ENCODE assay signal across 33 mouse cellular contexts in the genomic region with DNA sequence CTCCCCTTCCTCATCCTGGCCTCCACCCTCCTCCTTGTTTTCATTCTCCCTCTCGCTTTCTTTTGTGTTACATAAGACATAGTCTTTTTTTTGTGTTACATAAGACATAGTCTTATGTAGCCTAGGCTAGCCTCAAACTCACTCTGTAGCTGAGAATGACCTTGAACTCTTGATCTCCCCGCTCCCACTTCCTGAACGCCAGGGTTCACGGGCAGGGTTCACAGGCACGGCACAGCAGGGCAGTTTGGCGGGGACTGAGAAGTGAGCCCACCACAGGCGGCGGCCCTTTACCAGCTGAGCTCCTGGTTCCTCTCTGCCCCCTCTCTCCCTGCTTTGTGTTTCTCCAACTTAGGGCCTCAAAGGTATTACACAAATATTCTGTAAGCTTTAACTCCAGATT. TPM values are rescaled to one million over a fixed set of nuclear protein-coding genes. Genes with fewer than 3 reads are reported as not detected.
DNase-seq lines count a peak whose midpoint lies in the region; ATAC-seq and TF ChIP-seq lines count a peak whose summit lies in the region.
"Had no signal": no experiment of that assay in that cellular context is flagged by ENCODE, and none has a peak within 500 bp of the region (broad histone marks: within the 10 kb centered on the region; RNA-seq: fewer than 3 reads in every experiment).

No protein-coding gene starts in this region.

- no peak overlapping the region for H3K4me3 ChIP-seq in midbrain, embryonic 11.5 days (ENCODE audit: low read depth, low read length)
- H3K4me3 ChIP-seq in midbrain, embryonic 13.5 days (replicated peaks), result no peak overlapping the region
- no peak overlapping the region for H3K4me3 ChIP-seq in bone marrow macrophage, adult 2 months (ENCODE audit: insufficient read depth, low read length)
- no peak overlapping the region for H3K4me3 ChIP-seq in stomach, postnatal 0 days (ENCODE audit: low read depth, low read length)
- H3K4me3 ChIP-seq in hindbrain, embryonic 14.5 days (replicated peaks; ENCODE audit: low read length), result no peak overlapping the region
- H3K4me3 ChIP-seq: embryonic facial prominence, embryonic 13.5 days; forebrain, embryonic 10.5 days; forebrain, embryonic 15.5 days; hindbrain, embryonic 13.5 days; lung, embryonic 15.5 days; midbrain, embryonic 12.5 days had no signal

- no peaks in the 10 kb centered on the region for H3K36me3 ChIP-seq in midbrain, embryonic 11.5 days (ENCODE audit: control insufficient read depth, insufficient read depth, low read length)
- H3K36me3 ChIP-seq in midbrain, embryonic 13.5 days, result no peaks in the 10 kb centered on the region
- H3K36me3 ChIP-seq in stomach, postnatal 0 days (ENCODE audit: control insufficient read depth, insufficient read depth, low read length), result no peaks in the 10 kb centered on the region
- no peaks in the 10 kb centered on the region for H3K36me3 ChIP-seq in hindbrain, embryonic 14.5 days (replicated peaks; ENCODE audit: control insufficient read depth, insufficient read depth)
- H3K36me3 ChIP-seq: embryonic facial prominence, embryonic 13.5 days; forebrain, embryonic 10.5 days; forebrain, embryonic 15.5 days; hindbrain, embryonic 13.5 days; lung, embryonic 15.5 days; midbrain, embryonic 12.5 days had no signal

- no peak for TF ChIP-seq EP300 in stomach, postnatal 0 days (optimal IDR thresholded peaks at IDR 0.05)

- no peak for ATAC-seq in midbrain, embryonic 11.5 days (ENCODE audit: low FRiP score)
- ATAC-seq in midbrain, embryonic 13.5 days, result no peak
- no peak for ATAC-seq in stomach, postnatal 0 days (ENCODE audit: low FRiP score, low TSS enrichment)
- ATAC-seq in hindbrain, embryonic 14.5 days (ENCODE audit: low FRiP score), result no peak
- ATAC-seq in monocyte, adult 5-6 weeks (replicated peaks; ENCODE audit: insufficient number of reproducible peaks, low FRiP score, low TSS enrichment, poor library complexity, severe bottlenecking), result no peak
- ATAC-seq: forebrain, embryonic 15.5 days; intestine, postnatal 0 days had no signal

- H3K27me3 ChIP-seq in midbrain, embryonic 11.5 days (ENCODE audit: control insufficient read depth, insufficient read depth, low read length), result no peaks in the 10 kb centered on the region
- H3K27me3 ChIP-seq in midbrain, embryonic 13.5 days, result no peaks in the 10 kb centered on the region
- H3K27me3 ChIP-seq in stomach, postnatal 0 days (ENCODE audit: control insufficient read depth, insufficient read depth, low read length), result no peaks in the 10 kb centered on the region
- no peaks in the 10 kb centered on the region for H3K27me3 ChIP-seq in hindbrain, embryonic 14.5 days (ENCODE audit: control insufficient read depth, insufficient read depth, low read length)
- H3K27me3 ChIP-seq: embryonic facial prominence, embryonic 13.5 days; forebrain, embryonic 15.5 days; hindbrain, embryonic 13.5 days; lung, embryonic 15.5 days; midbrain, embryonic 12.5 days had no signal

- H3K9me3 ChIP-seq in midbrain, embryonic 11.5 days (ENCODE audit: control insufficient read depth, low read length), result no peaks in the 10 kb centered on the region
- no peaks in the 10 kb centered on the region for H3K9me3 ChIP-seq in midbrain, embryonic 13.5 days
- H3K9me3 ChIP-seq in stomach, postnatal 0 days (ENCODE audit: control insufficient read depth, low read length), result no peaks in the 10 kb centered on the region
- no peaks in the 10 kb centered on the region for H3K9me3 ChIP-seq in hindbrain, embryonic 14.5 days (ENCODE audit: control insufficient read depth, low read length)
- H3K9me3 ChIP-seq: embryonic facial prominence, embryonic 13.5 days; forebrain, embryonic 10.5 days; forebrain, embryonic 15.5 days; hindbrain, embryonic 13.5 days; lung, embryonic 15.5 days; midbrain, embryonic 12.5 days had no signal

- TF ChIP-seq CTCF in bone marrow macrophage, adult 2 months (IDR thresholded peaks at IDR 0.05; ENCODE audit: low read depth, low read length), result no peak
- TF ChIP-seq CTCF in stomach, postnatal 0 days (IDR thresholded peaks at IDR 0.05; ENCODE audit: low read depth), result no peak

- peak; percentile 61 for DNase-seq in heart, adult 11 months
- no peak for DNase-seq in heart, adult 9 months (ENCODE audit: low spot score in 2 of 2)
- peak; percentile 28 for DNase-seq in midbrain, embryonic 11.5 days (ENCODE audit: low spot score, missing footprints)
- no peak for DNase-seq in stomach, postnatal 0 days (ENCODE audit: low spot score)
- no peak for DNase-seq in hindbrain, embryonic 14.5 days (ENCODE audit: low spot score)
- DNase-seq: adrenal gland, adult 8-10 months; cerebellum, adult 11 months; cerebellum, adult 9-11 months; heart, postnatal 36 days; layer of hippocampus, postnatal 36 days; left cerebral cortex, postnatal 4 days; right cerebral cortex, postnatal 14 days; thymus, postnatal 4 days had no signal

- H3K27ac ChIP-seq in midbrain, embryonic 11.5 days (ENCODE audit: low read depth, low read length), result no peak overlapping the region
- no peak overlapping the region for H3K27ac ChIP-seq in midbrain, embryonic 13.5 days
- peak overlapping the region; percentile 97 for H3K27ac ChIP-seq in bone marrow macrophage, adult 2 months (ENCODE audit: insufficient read depth, low read depth, low read length)
- H3K27ac ChIP-seq in stomach, postnatal 0 days (replicated peaks), result 0 out of 2 replicates have a peak overlapping the region, but pooled peaks have one; percentile 13
- no peak overlapping the region for H3K27ac ChIP-seq in hindbrain, embryonic 14.5 days
- H3K27ac ChIP-seq: embryonic facial prominence, embryonic 13.5 days; forebrain, embryonic 10.5 days; forebrain, embryonic 15.5 days; hindbrain, embryonic 13.5 days; liver, embryonic 14.5 days; lung, embryonic 15.5 days; midbrain, embryonic 12.5 days had no signal

- H3K4me2 ChIP-seq in midbrain, embryonic 11.5 days, result no peak overlapping the region
- H3K4me2 ChIP-seq in midbrain, embryonic 13.5 days (replicated peaks), result no peak overlapping the region
- no peak overlapping the region for H3K4me2 ChIP-seq in stomach, postnatal 0 days (replicated peaks; ENCODE audit: low read depth)
- no peak overlapping the region for H3K4me2 ChIP-seq in hindbrain, embryonic 14.5 days (replicated peaks)
- H3K4me2 ChIP-seq: embryonic facial prominence, embryonic 13.5 days; forebrain, embryonic 15.5 days; heart, embryonic 11.5 days; hindbrain, embryonic 13.5 days; lung, embryonic 15.5 days; midbrain, embryonic 12.5 days had no signal

- 86% methylated on average over 8 of the region's 8 CpGs for WGBS in midbrain, embryonic 11.5 days
- WGBS in midbrain, embryonic 13.5 days, result 86% methylated on average over 8 of the region's 8 CpGs
- 83% methylated on average over 8 of the region's 8 CpGs for WGBS in stomach, postnatal 0 days
- 86% methylated on average over 8 of the region's 8 CpGs for WGBS in hindbrain, embryonic 14.5 days

- no peaks in the 10 kb centered on the region for H3K4me1 ChIP-seq in midbrain, embryonic 11.5 days (ENCODE audit: control insufficient read depth, insufficient read depth, low read length)
- H3K4me1 ChIP-seq in midbrain, embryonic 13.5 days (replicated peaks), result no peaks in the 10 kb centered on the region
- H3K4me1 ChIP-seq in bone marrow macrophage, adult 2 months (ENCODE audit: control insufficient read depth, insufficient read depth, low read length), result peaks cover 38% of the 10 kb centered on the region
- H3K4me1 ChIP-seq in stomach, postnatal 0 days (replicated peaks; ENCODE audit: control insufficient read depth, insufficient read depth), result no peaks in the 10 kb centered on the region
- H3K4me1 ChIP-seq in hindbrain, embryonic 14.5 days (replicated peaks; ENCODE audit: control insufficient read depth, insufficient read depth, low read length), result no peaks in the 10 kb centered on the region
- H3K4me1 ChIP-seq: forebrain, embryonic 10.5 days; forebrain, embryonic 15.5 days; hindbrain, embryonic 13.5 days; midbrain, embryonic 12.5 days had no signal

- H3K9ac ChIP-seq in midbrain, embryonic 11.5 days (ENCODE audit: low read length), result no peak overlapping the region
- H3K9ac ChIP-seq in midbrain, embryonic 13.5 days (replicated peaks), result no peak overlapping the region
- H3K9ac ChIP-seq in stomach, postnatal 0 days (ENCODE audit: low read length), result no peak overlapping the region
- H3K9ac ChIP-seq in hindbrain, embryonic 14.5 days, result no peak overlapping the region
- H3K9ac ChIP-seq: embryonic facial prominence, embryonic 13.5 days; forebrain, embryonic 15.5 days; hindbrain, embryonic 13.5 days; liver, embryonic 14.5 days; lung, embryonic 15.5 days; midbrain, embryonic 12.5 days had no signal

- TF ChIP-seq POLR2A in bone marrow macrophage, adult 2 months (IDR thresholded peaks at IDR 0.05; ENCODE audit: borderline replicate concordance, low read depth, low read length), result no peak

RNA-seq across cellular contexts. Expression of a gene that starts 7.5 kb away (rescaled TPM):
- polyA plus RNA-seq in midbrain, embryonic 11.5 days (2014; fragmentation: Nextera tagmentation; extraction: Ambion mirVana), result 126 and 133 TPM in 2 replicates
- 106 and 118 TPM in 2 replicates for polyA plus RNA-seq in midbrain, embryonic 13.5 days (2015; fragmentation: Nextera tagmentation; extraction: Ambion mirVana)
- 133 and 140 TPM in 2 replicates for polyA plus RNA-seq in bone marrow macrophage, adult 2 months (2012; ENCODE audit: insufficient read depth, insufficient read length, missing spikeins)
- polyA plus RNA-seq in stomach, postnatal 0 days (2015; fragmentation: Nextera tagmentation; extraction: Ambion mirVana), result 221 and 223 TPM in 2 replicates
- polyA plus RNA-seq in hindbrain, embryonic 14.5 days (2014; fragmentation: Nextera tagmentation; extraction: Ambion mirVana), result 133 and 167 TPM in 2 replicates
- total RNA-seq in monocyte, adult 5-6 weeks (2017), result 247 to 277 TPM (median 261 TPM) in 3 replicates

RNA-seq across cellular contexts. Expression of a gene that starts 29.0 kb away (rescaled TPM):
- 26.2 and 27.4 TPM in 2 replicates for polyA plus RNA-seq in midbrain, embryonic 11.5 days (2014; fragmentation: Nextera tagmentation; extraction: Ambion mirVana)
- polyA plus RNA-seq in midbrain, embryonic 13.5 days (2015; fragmentation: Nextera tagmentation; extraction: Ambion mirVana), result 13.3 and 15.3 TPM in 2 replicates
- 13.6 and 16.6 TPM in 2 replicates for polyA plus RNA-seq in bone marrow macrophage, adult 2 months (2012; ENCODE audit: insufficient read depth, insufficient read length, missing spikeins)
- 8.7 and 9.2 TPM in 2 replicates for polyA plus RNA-seq in stomach, postnatal 0 days (2015; fragmentation: Nextera tagmentation; extraction: Ambion mirVana)
- 11.4 and 15.4 TPM in 2 replicates for polyA plus RNA-seq in hindbrain, embryonic 14.5 days (2014; fragmentation: Nextera tagmentation; extraction: Ambion mirVana)
- total RNA-seq in monocyte, adult 5-6 weeks (2017), result 45.0 to 57.3 TPM (median 46.3 TPM) in 3 replicates

RNA-seq across cellular contexts. Expression of a gene that starts 56.5 kb away (rescaled TPM):
- not detected in 2 replicates for polyA plus RNA-seq in midbrain, embryonic 11.5 days (2014; fragmentation: Nextera tagmentation; extraction: Ambion mirVana)
- not detected in 2 replicates for polyA plus RNA-seq in midbrain, embryonic 13.5 days (2015; fragmentation: Nextera tagmentation; extraction: Ambion mirVana)
- not detected in 2 replicates for polyA plus RNA-seq in bone marrow macrophage, adult 2 months (2012; ENCODE audit: insufficient read depth, insufficient read length, missing spikeins)
- polyA plus RNA-seq in stomach, postnatal 0 days (2015; fragmentation: Nextera tagmentation; extraction: Ambion mirVana), result not detected in 2 replicates
- not detected in 2 replicates for polyA plus RNA-seq in hindbrain, embryonic 14.5 days (2014; fragmentation: Nextera tagmentation; extraction: Ambion mirVana)
- 0.95 to 1.7 TPM in 2 of 3 replicates, not detected in the other for total RNA-seq in monocyte, adult 5-6 weeks (2017)
- total RNA-seq: adrenal gland, adult 8-10 months; adrenal gland, postnatal 4 days; common myeloid progenitor, adult 5-6 weeks; gastrocnemius, adult 8-10 months; heart, postnatal 36 days; layer of hippocampus, postnatal 36 days; left cerebral cortex, postnatal 4 days; megakaryocyte, adult 5-6 weeks had no signal
- polyA plus RNA-seq: C2C12; embryonic facial prominence, embryonic 13.5 days; forebrain, embryonic 10.5 days; forebrain, embryonic 15.5 days; heart, embryonic 16.5 days; hindbrain, embryonic 13.5 days; intestine, postnatal 0 days; kidney, embryonic 14.5 days; neural tube, embryonic 14.5 days had no signal

Comparison
In these comparisons a context has a peak if more than half of its experiments do, and no peak if none do; other contexts are left out.
1. DNase-seq: peak in heart, adult 11 months (single experiment) and midbrain, embryonic 11.5 days (single experiment); none in heart, adult 9 months (0 of 2), stomach, postnatal 0 days (single experiment) and hindbrain, embryonic 14.5 days (single experiment).
2. H3K27ac ChIP-seq: peak in bone marrow macrophage, adult 2 months (single experiment) and stomach, postnatal 0 days (single experiment); none in midbrain, embryonic 11.5 days (single experiment), midbrain, embryonic 13.5 days (single experiment) and hindbrain, embryonic 14.5 days (single experiment).